Mouse (Mus musculus): Measurements from ENCODE around the gene Rundc3a.

DNA sequence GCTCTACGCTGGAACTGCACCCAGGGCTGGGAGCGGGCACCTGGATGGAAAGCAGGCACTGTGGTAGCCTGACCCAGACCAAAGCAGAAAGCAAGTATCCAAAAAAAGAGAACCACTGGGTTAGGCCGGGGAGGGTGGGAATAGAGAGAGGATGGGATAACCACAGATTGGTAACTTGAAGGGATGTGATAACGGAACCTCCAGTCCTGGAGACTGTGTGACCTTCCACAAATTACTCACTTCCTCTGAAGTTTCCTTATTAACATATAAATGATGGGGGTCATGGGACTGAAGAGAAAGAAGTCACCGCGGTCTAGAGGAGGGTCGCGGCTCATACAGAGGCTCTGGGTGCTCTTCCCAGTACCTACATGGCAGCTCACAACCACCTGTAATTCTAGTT lies 47.1 kb downstream of the Rundc3a start:
- TF ChIP-seq POLR2A (IDR thresholded peaks at IDR 0.05; ENCODE audit: insufficient read length, low read depth) (no peak), E2F4 (IDR thresholded peaks at IDR 0.05; ENCODE audit: insufficient read depth) (no peak), MAX (IDR thresholded peaks at IDR 0.05; ENCODE audit: low read depth) (no peak), CEBPB (IDR thresholded peaks at IDR 0.05; ENCODE audit: insufficient read depth, poor library complexity, severe bottlenecking) (no peak), MYOD1 (IDR thresholded peaks at IDR 0.05; ENCODE audit: control insufficient read depth in 1 of 3, insufficient read length in 2 of 3, low read depth in 2 of 3) (no peak)

All from myocyte (in vitro differentiated cells).